Mouse (Mus musculus): ENCODE measurements around the gene Snx21.

DNA sequence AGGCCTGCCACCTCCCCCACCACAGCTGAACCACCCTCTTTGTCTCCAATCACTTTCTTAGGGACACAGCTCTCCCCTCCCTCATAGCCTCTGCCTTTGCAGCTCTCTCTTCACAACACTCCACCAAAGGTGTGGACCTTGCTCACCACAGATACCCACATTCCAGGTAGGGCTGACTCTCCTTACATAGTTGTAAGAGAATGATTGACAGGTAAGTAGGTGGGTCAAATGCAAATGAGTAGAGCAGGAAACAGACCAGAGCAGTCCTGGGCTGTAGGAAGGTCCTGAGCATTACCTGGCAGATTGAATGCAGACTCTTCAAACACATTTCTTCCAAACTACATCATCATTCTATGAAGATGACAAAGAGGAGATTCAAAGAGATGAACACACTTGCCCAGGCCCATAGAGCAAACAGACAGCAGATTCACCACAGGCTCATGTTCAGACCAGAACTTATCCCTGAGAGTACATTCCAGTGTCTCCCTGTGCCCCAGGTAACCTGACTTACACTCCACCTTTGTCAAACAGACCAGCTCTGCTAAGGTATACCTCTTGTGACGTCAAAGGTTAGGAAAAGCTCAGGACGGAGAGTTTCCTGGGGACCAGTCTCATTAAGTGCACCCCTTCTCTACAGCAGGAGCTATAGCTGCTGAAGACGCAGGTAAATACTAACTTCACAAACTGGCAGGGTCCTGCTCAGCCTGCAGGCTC, 48.1 kb upstream of the Snx21 start:
- TF ChIP-seq CTCF (IDR thresholded peaks at IDR 0.05; ENCODE audit: low read depth, low read length) (no peak), POLR2A (IDR thresholded peaks at IDR 0.05; ENCODE audit: insufficient read depth, low read length) (no peak), EP300 (IDR thresholded peaks at IDR 0.05; ENCODE audit: insufficient read depth, low read depth, low read length) (no peak)
